20 mouse cellular contexts compared by ENCODE assay signal in the genomic region with DNA sequence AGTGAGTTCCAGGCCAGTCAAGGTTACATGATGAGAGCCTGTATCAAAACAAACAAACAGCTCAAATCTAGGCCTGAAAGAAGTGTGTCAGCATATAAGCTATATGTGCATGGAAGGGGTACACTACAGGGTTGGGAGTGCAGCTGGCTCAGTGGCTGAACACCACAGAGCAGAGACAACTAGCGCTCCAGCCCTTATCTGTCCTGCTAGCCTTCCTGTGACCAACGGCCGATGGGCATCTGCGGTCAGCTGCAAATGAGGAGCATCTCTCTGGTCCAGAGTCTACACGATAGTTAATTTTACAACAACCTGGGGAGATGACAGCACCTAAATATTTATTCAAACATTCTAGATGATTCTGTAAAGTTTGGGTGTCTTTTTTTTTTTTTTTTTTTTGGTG. TPM values are rescaled to one million over a fixed set of nuclear protein-coding genes. Genes with fewer than 3 reads are reported as not detected.
DNase-seq lines count a peak whose midpoint lies in the region; ATAC-seq lines count a peak whose summit lies in the region.
"Had no signal": no experiment of that assay in that cellular context is flagged by ENCODE, and none has a peak within 500 bp of the region (broad histone marks: within the 10 kb centered on the region; RNA-seq: fewer than 3 reads in every experiment).

No protein-coding gene starts in this region.

- peak; percentile 72 for DNase-seq in heart, adult 11 months
- DNase-seq in heart, postnatal 36 days, result no peak
- peak; percentile 71 for DNase-seq in 416B (ENCODE audit: low read depth)
- DNase-seq: adrenal gland, adult 2 months; adrenal gland, adult 8-10 months; adrenal gland, postnatal 10 days; adrenal gland, postnatal 14 days; adrenal gland, postnatal 25 days; adrenal gland, postnatal 36 days; B cell, adult 2 months; cerebellum, adult 11 months; cerebellum, adult 11-12 months; cerebellum, adult 18-20 months; cerebellum, adult 2 months had no signal

- ATAC-seq in erythroid progenitor cell, adult 5-6 weeks (replicated peaks; ENCODE audit: low FRiP score, poor library complexity, severe bottlenecking), result no peak
- ATAC-seq: activated CD4-positive, CD25-positive, alpha-beta regulatory T cell, adult 4 months; CD4-positive, CD25-positive, alpha-beta regulatory T cell, adult 4 months; Patski had no signal

- intact Hi-C loops in heart, postnatal 36 days (cut with DNase I), result no loop called here

RNA-seq across cellular contexts. Expression of gene Cntrob, which starts 32.5 kb away (rescaled TPM):
- 1 to 10 TPM; 2.8 to 3.1 TPM for total RNA-seq in heart, postnatal 36 days (2021)
- total RNA-seq in erythroid progenitor cell, adult 5-6 weeks (2015; ENCODE audit: low replicate concordance), result 107 and 135 TPM in 2 replicates
- 77.5 and 113 TPM in 2 replicates for total RNA-seq in erythroid progenitor cell, adult 5-6 weeks (2017; ENCODE audit: low replicate concordance)

RNA-seq across cellular contexts. Expression of gene Trappc1, which starts 32.7 kb away (rescaled TPM):
- total RNA-seq in heart, postnatal 36 days (2021), result 10 to 100 TPM; 54.3 to 60.1 TPM
- 101 and 143 TPM in 2 replicates for total RNA-seq in erythroid progenitor cell, adult 5-6 weeks (2015; ENCODE audit: low replicate concordance)
- total RNA-seq in erythroid progenitor cell, adult 5-6 weeks (2017; ENCODE audit: low replicate concordance), result 48.5 and 72.5 TPM in 2 replicates

RNA-seq across cellular contexts. Expression of gene Kcnab3, which starts 34.9 kb away (rescaled TPM):
- under 1 TPM in 1 of 2 experiments, not detected in 1; 0.28 TPM for total RNA-seq in heart, postnatal 36 days (2021)
- total RNA-seq in erythroid progenitor cell, adult 5-6 weeks (2015; ENCODE audit: low replicate concordance), result not detected in 2 replicates
- total RNA-seq in erythroid progenitor cell, adult 5-6 weeks (2017; ENCODE audit: low replicate concordance), result not detected in 2 replicates

RNA-seq across cellular contexts. Expression of gene Rnf227, which starts 49.1 kb away (rescaled TPM):
- total RNA-seq in heart, postnatal 36 days (2021), result under 1 TPM; 0.27 to 0.89 TPM
- total RNA-seq in erythroid progenitor cell, adult 5-6 weeks (2015; ENCODE audit: low replicate concordance), result 1.7 and 8.3 TPM in 2 replicates
- total RNA-seq in erythroid progenitor cell, adult 5-6 weeks (2017; ENCODE audit: low replicate concordance), result 3.9 and 6.5 TPM in 2 replicates

RNA-seq across cellular contexts. Expression of gene Gucy2e, which starts 54.3 kb away (rescaled TPM):
- 1 to 10 TPM; 1.5 to 1.7 TPM for total RNA-seq in heart, postnatal 36 days (2021)
- 0.36 TPM in 1 of 2 replicates, not detected in the other for total RNA-seq in erythroid progenitor cell, adult 5-6 weeks (2015; ENCODE audit: low replicate concordance)
- not detected in 2 replicates for total RNA-seq in erythroid progenitor cell, adult 5-6 weeks (2017; ENCODE audit: low replicate concordance)
- total RNA-seq: adrenal gland, adult 2 months; adrenal gland, adult 8-10 months; adrenal gland, postnatal 10 days; adrenal gland, postnatal 14 days; adrenal gland, postnatal 25 days; adrenal gland, postnatal 36 days; adrenal gland, postnatal 4 days; MEL had no signal

Comparison
In these comparisons a context has a peak if more than half of its experiments do, and no peak if none do; other contexts are left out.
1. DNase-seq: peak in heart, adult 11 months (single experiment) and 416B (single experiment); none in heart, postnatal 36 days (0 of 2).
2. RNA of gene Cntrob, which starts 32.5 kb away (total RNA-seq): 77.5 to 135 TPM in erythroid progenitor cell, adult 5-6 weeks; 2.8 to 3.1 TPM in heart, postnatal 36 days; every median in the first group is over 10 times any median in the second.